Mouse (Mus musculus): Measurements from ENCODE around the gene Ptpn22. TPM values are rescaled to one million over a fixed set of nuclear protein-coding genes. Genes with fewer than 3 reads are reported as not detected.
A peak's percentile ranks its signal among the peaks of the same experiment; 100 is the strongest.

Ptpn22 gene
- total RNA-seq, 2 experiments from 2014 or later = 0.18 to 0.42 TPM

DNA sequence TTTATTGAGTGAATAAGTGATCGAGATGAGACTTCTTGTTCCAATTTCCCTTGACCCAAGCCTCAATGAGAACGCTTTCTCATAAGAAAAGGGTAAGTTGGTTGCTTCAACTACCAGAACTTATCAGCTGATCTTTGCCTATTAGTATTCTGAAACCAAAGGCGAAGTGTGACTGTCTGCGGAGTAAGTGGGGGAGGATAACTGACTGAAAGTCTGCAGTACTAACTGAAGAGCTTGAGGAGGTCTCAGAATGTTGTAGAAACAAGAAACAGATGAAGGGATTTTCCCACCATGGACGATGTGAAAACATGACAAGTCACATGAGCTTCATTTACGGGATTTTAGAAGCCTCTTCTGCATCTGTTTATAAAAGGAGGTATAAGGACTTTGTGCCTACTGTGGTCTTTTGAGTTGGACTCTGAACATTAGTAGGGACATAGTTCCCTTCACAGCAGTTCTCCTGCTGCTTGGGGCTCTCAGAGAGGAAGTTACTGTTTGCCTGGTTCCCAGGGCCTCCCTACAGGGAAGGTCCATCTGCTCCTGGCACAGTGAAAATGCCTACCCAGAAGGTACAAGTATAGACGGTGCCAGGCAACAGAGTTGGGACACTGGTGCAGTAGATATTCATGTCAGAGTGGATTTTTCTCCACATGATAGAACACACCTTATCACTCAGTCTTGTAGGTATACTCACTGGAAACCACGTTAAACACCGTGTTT is 8.8 kb upstream of the Ptpn22 start:
- intact Hi-C loops (cut with DNase I) = no loop called here

GRCm38 (mm10) chr3:103851481-103851880 is 8.1 kb upstream of the Ptpn22 start:
- TF ChIP-seq CTCF (IDR thresholded peaks at IDR 0.05) = no peak
- intact Hi-C loops (cut with DNase I) = no loop called here

More for the DNA sequence above, 8.8 kb upstream of the Ptpn22 start:
- no peak overlapping the region for H3K4me3 ChIP-seq
- no peak overlapping the region for H3K27ac ChIP-seq
- no peak for DNase-seq
- TF ChIP-seq CTCF (IDR thresholded peaks at IDR 0.05) = no peak

GRCm38 (mm10) chr3:103851882-103852281 is 7.7 kb upstream of the Ptpn22 start:
- Histone ChIP-seq H3K4me3 (no peak overlapping the region), H3K27ac (no peak overlapping the region)
- no peak for DNase-seq
- no peak for TF ChIP-seq CTCF (IDR thresholded peaks at IDR 0.05)
- intact Hi-C loops (cut with DNase I) = no loop called here

More at GRCm38 (mm10) chr3:103851481-103851880, 8.1 kb upstream of the Ptpn22 start:
- Histone ChIP-seq H3K4me3 (no peak overlapping the region), H3K27ac (no peak overlapping the region)
- no peak for DNase-seq

GRCm38 (mm10) chr3:103852565-103853299 is 6.9 kb upstream of the Ptpn22 start:
- H3K27ac ChIP-seq = no peak overlapping the region
- peak; percentile 32 for DNase-seq
- H3K4me3 ChIP-seq = no peak overlapping the region
- TF ChIP-seq CTCF (IDR thresholded peaks at IDR 0.05) = peak; percentile 53
- intact Hi-C loops (cut with DNase I) = no loop called here

DNA sequence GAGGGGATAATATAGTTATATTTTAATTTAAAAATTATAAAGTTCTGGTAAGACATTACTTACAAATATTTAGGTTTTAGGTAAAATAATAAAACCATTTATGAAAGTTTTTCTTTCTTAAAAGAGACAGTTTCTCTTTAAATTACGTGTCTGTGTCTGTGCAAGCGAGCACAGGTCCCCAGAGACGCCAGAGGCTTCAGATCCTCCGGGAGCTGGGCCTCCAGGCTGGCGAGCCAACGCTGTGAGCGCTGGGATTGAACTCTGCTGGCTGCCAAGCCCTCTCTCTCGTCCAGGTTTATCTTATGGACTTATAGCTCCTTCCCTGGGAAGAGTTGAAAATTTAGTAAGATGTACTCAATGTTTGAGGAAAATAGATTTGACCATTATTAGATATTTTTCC is 5.8 kb upstream of the Ptpn22 start:
- no peak for TF ChIP-seq CTCF (IDR thresholded peaks at IDR 0.05)
- Histone ChIP-seq H3K27ac (no peak overlapping the region), H3K4me3 (no peak overlapping the region)
- DNase-seq = peak; percentile 22
- intact Hi-C loops (cut with DNase I) = no loop called here

DNA sequence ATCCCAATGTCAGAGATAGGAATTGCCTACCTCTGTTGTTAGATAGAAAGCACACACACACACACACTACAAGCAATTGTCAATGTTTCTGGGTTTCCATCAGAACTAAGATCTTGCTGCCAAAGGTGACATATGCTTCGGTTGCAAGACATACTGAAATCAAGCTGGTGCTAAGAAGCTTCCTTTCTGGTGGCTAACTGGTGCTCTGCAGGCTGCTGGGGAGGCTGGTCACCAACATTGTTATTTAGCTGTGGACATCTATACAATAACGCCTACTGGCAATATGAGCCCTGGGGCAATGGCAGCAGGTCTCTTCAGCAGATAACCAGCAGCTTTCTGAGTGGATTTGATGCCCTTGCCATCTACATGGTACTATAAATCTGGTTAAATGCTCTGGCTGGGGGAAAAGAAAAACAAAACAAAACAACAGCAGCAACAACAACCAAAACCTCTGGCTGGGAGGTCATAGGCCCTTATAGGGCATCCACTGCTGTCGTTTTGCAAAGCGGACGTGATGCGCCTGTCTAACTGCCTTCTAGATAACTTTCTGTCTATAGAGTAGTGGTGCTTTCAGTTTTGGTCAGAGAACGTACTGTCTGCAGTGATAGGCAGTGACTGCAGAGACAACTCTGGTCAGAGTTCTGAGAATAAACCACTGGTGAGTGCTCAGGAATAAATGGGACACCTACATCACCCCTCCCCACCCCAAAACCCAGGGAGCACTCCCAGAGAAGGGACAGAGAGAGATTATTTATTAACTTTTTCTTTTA is 2.4 kb upstream of the Ptpn22 start:
- TF ChIP-seq CTCF (IDR thresholded peaks at IDR 0.05) = no peak
- intact Hi-C loops (cut with DNase I) = no loop called here
- Histone ChIP-seq H3K4me3 (no peak overlapping the region), H3K27ac (no peak overlapping the region)
- no peak for DNase-seq

GRCm38 (mm10) chr3:103857977-103858563 is 1.5 kb upstream of the Ptpn22 start:
- no peak for DNase-seq
- TF ChIP-seq CTCF (IDR thresholded peaks at IDR 0.05) = no peak
- Histone ChIP-seq H3K27ac (no peak overlapping the region), H3K4me3 (no peak overlapping the region)
- intact Hi-C loops (cut with DNase I) = no loop called here

- intact Hi-C loops (cut with DNase I) = no loop called here
- H3K27ac ChIP-seq = no peak overlapping the region
- H3K4me3 ChIP-seq = peak overlapping the region; percentile 23; the same call in 1 of the 2 replicates
- TF ChIP-seq CTCF (IDR thresholded peaks at IDR 0.05) = no peak
- DNase-seq = no peak
Observed at GRCm38 (mm10) chr3:103859851-103860391, 326 bp downstream of the Ptpn22 start.

GRCm38 (mm10) chr3:103862721-103863220 is 3.2 kb downstream of the Ptpn22 start:
- no peak overlapping the region for H3K4me3 ChIP-seq
- intact Hi-C loops (cut with DNase I) = no loop called here
- DNase-seq = no peak
- no peak for TF ChIP-seq CTCF (IDR thresholded peaks at IDR 0.05)
- H3K27ac ChIP-seq = no peak overlapping the region

DNA sequence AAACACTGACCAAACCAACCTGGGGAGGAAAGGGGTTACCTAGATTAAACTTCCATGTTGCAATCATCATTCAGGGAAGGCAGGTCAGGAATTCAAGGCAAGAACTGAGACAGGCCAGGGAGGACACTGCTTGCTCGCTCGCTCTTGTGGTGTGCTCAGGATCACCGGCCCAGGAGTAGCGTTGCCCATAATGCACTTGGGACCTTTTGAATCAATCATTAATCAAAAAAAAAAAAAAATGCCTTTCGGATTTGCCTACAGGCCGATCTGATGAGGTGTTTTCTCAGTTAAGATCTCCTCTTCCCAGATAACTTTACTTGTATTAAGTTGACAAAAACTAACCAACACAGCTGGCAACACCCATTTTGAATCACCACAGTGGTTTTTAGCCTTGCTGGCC is 4.6 kb downstream of the Ptpn22 start:
- intact Hi-C loops (cut with DNase I) = no loop called here
- Histone ChIP-seq H3K27ac (no peak overlapping the region), H3K4me3 (no peak overlapping the region)
- DNase-seq = no peak
- TF ChIP-seq CTCF (IDR thresholded peaks at IDR 0.05) = no peak

DNA sequence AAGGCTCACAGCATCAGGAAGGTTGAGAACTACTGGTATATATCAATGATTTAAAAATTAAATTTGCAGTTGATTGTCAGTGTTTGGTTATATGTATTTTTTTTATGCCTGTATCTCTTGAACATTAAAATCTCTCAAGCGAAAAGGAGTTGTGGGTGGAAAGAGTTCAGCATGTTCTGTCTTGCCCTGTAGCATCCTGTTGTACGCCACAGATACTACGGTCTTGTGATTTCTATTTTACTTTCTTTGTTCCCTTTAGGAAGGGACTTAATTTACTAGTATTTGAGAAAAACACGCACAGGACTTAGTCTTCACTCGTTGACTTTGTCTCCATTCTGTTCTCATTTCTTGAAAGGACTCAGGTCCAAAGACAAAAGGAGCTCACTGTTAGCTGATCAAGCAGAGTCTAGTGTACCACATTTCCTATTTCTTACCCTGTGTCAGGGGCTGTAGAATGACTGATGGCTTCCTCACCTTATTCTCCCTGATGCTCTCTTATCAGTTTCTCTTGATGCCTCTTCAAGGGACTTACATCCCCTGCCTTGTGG is 7.9 kb downstream of the Ptpn22 start:
- Histone ChIP-seq H3K27ac (no peak overlapping the region), H3K4me3 (no peak overlapping the region)
- intact Hi-C loops (cut with DNase I) = no loop called here
- no peak for DNase-seq
- TF ChIP-seq CTCF (IDR thresholded peaks at IDR 0.05) = no peak

DNA sequence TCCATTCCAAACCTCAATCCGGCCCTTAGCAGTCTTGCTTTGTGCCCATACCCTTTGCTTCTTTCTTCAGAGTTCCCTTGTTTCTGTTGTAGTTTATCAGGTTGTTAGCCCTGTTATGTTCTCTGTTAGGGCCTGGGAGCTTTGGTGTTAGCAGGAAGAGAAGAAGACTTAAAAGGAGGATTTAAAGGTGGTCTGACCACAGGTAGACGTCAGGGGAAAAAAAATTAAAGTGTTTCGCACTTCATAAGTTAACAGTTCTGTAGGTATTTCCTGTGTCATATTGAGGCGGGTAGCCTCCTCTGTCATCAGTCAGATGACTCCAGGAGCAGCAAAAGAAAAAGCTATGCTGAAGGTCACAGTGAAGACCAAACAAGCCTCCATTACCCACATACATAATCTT is 8.4 kb downstream of the Ptpn22 start:
- Histone ChIP-seq H3K4me3 (no peak overlapping the region), H3K27ac (no peak overlapping the region)
- DNase-seq = no peak
- intact Hi-C loops (cut with DNase I) = no loop called here
- no peak for TF ChIP-seq CTCF (IDR thresholded peaks at IDR 0.05)

All from gastrocnemius, adult 2 months (tissue).